Mouse (Mus musculus) heart, adult 2 months (tissue): ENCODE measurements around the gene Tmem41b. TPM values are rescaled to one million over a fixed set of nuclear protein-coding genes. Genes with fewer than 3 reads are reported as not detected.

ENCODE experiments used
- DNase-seq, 2 experiments: peaks; one replicate each; pipeline ENCODE4 v3.0.0; 2021
- H3K27ac ChIP-seq: fragments of 200-600 bp; 2 replicates; pipeline ENCODE4 v1.8.1; 2022
- H3K27me3 ChIP-seq: fragments of 200-500 bp; 2 replicates; pipeline ENCODE4 v1.6.1; 2012; ENCODE audit warnings: mild to moderate bottlenecking, low read length, inconsistent platforms, mixed read lengths; ENCODE audit not compliant: control insufficient read depth, insufficient read depth
- H3K36me3 ChIP-seq: fragments of 200-500 bp; 2 replicates; pipeline ENCODE4 v1.6.1; 2012; ENCODE audit warnings: low read length, inconsistent platforms; ENCODE audit not compliant: control insufficient read depth, insufficient read depth
- H3K4me1 ChIP-seq: fragments of 200-500 bp; 2 replicates; pipeline ENCODE4 v1.6.1; 2011; ENCODE audit warnings: low read length; ENCODE audit not compliant: control insufficient read depth, insufficient read depth
- H3K4me3 ChIP-seq: fragments of 200-600 bp; 2 replicates; pipeline ENCODE4 v1.8.1; 2022
- H3K79me2 ChIP-seq: fragments of 200-500 bp; replicated peaks from 2 replicates; pipeline ENCODE4 v1.6.1; 2012; ENCODE audit warnings: mild to moderate bottlenecking, inconsistent platforms, low read length, moderate library complexity, mixed read lengths; ENCODE audit not compliant: control insufficient read depth, insufficient read depth
- H3K9ac ChIP-seq: fragments of 200-500 bp; 2 replicates; pipeline ENCODE4 v1.6.1; 2012; ENCODE audit warnings: low read depth, mild to moderate bottlenecking, control low read depth, inconsistent platforms, low read length, mixed read lengths
- CTCF ChIP-seq: fragments of 200-600 bp; IDR thresholded peaks from 2 replicates; pipeline ENCODE4 v1.8.1; 2022; ENCODE audit warnings: antibody characterized with exemption, mild to moderate bottlenecking, moderate library complexity
- EP300 ChIP-seq: fragments of 200-500 bp; IDR thresholded peaks from 2 replicates; pipeline ENCODE4 v1.6.1; 2011; ENCODE audit warnings: low read depth, low read length, control low read depth; ENCODE audit not compliant: insufficient read depth
- POLR2A ChIP-seq: fragments of 200-500 bp; IDR thresholded peaks from 2 replicates; pipeline ENCODE4 v1.6.1; 2011; ENCODE audit warnings: mild to moderate bottlenecking, low read depth, low read length, control low read depth; ENCODE audit not compliant: insufficient read depth
- WGBS: fragments of 180-500 bp; shearing (Covaris S2); methylation state at CpG from one replicate; pipeline ENCODE4 v1.1.7; 2018; 5-methylcytosine and 5-hydroxymethylcytosine counted together
- intact Hi-C: fragments of 180-260 bp; cut with DNase I; formaldehyde crosslinking; loops from one replicate; pipeline ENCODE4 v1.15.1; 2025
- polyA plus RNA-seq: library from polyadenylated mRNA; depleted of rRNA; stranded (reverse); fragments of >200 nt; gene quantifications from 2 replicates; pipeline ENCODE4 v1.2.3, GENCODE M21; 2012
- total RNA-seq, 2 experiments: library from RNA; stranded (reverse); gene quantifications; 2 replicates each; pipeline ENCODE4 v1.2.3; 2021

The Tmem41b gene
- total and polyA plus RNA-seq, 3 experiments = 22.2 to 55.6 (median 51.1) TPM

DNA sequence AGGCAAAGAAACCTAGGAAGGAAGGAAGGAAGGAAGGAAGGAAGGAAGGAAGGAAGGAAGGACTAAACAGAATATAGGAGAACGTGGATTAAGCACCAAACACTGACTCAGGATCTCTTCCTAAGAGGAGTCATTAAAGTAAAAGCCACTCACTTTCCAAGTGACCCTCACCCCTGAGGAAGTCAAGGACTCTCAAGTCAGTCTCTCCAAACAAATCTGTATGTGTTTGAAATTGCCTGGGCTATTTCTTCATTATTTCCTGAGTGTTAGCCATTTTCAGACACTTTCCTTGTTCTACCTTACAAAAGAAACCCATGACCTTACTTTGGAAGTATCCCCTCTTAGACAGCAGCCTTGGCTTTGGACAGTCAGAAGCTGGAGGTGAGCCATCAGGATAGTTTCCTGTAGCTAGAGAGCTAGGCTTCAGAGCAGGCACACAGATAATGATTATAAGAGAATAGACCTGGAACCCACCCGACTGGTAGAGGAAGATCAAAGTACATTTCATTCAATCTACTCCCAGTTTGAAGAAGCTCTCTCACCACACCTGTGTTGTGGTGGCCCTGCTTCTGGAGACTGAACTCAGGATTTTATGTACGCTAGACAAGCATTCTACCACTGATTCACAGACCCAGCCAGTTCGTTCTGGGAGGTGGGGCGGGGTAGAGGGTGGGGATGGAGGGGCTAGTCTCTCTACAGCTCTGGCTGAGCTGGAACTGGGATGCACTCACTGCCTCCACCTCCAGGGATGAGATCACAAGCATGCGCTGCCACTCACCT lies 31.9 kb downstream of the Tmem41b start:
- peaks cover 16% of the 10 kb centered on the region for H3K79me2 ChIP-seq
- H3K27me3 ChIP-seq = no peaks in the 10 kb centered on the region
- H3K9ac ChIP-seq = no peak overlapping the region
- intact Hi-C loops = no loop called here
- TF ChIP-seq EP300 (no peak), CTCF (no peak), POLR2A (no peak)
- H3K4me3 ChIP-seq = no peak overlapping the region
- 48% methylated on average over 6 of the region's 6 CpGs for WGBS
- no peak overlapping the region for H3K27ac ChIP-seq
- DNase-seq = no peak
- H3K4me1 ChIP-seq = peaks cover 24% of the 10 kb centered on the region
- H3K36me3 ChIP-seq = peaks cover 36% of the 10 kb centered on the region

DNA sequence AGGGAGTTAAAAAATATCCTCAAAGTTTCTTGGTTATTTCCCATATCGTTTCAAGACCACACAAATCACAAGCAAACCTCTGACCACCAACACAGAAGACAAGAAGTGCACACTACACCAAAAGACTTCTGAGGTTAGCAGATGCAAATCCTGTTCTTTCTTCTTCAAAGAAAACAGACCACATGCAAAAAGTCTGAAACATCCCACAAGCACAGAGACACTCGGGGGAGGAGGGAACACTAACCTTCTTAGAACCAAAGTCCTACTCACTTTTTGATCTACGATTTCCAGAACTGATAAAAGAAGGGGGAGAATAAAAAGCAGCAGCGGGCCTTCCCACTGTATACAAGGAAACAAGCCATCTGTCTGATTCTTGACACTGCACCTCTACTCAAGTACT lies 35.4 kb downstream of the Tmem41b start:
- 66% methylated on average over 4 of the region's 4 CpGs for WGBS
- intact Hi-C loops = no loop called here
- H3K27ac ChIP-seq = no peak overlapping the region

DNA sequence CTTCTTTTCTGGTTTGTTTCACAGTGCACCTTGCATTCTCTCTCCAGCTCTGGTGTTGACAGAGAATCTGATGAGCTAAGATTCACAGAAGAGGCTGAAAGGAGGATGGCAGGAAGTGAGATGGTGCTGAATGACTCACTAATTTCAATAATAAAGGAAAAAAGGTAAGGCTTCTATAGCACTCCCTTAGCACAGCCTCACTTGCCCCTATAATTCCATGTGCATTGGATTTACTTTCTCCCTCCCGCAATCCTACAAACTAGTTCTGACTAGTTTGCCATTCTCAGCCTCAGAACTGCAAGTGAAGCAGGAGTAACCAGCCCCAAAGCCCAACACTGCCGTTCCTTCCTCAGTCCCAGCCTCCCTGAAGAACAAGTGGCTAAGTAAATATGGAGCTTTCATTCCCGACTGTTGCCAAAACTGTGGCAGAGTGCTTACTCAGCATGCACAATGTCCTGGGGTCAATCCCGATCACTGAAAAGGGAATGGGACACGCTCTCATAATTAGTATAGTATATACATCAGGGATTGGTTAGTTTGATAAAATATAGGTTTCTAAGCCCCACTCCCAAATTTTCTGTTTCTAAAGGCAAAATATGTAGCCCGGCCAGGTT lies 42.2 kb downstream of the Tmem41b start:
- H3K9ac ChIP-seq = no peak overlapping the region
- no peak for TF ChIP-seq EP300
- TF ChIP-seq POLR2A = no peak
- no peak for TF ChIP-seq CTCF
- H3K79me2 ChIP-seq = peaks cover 18% of the 10 kb centered on the region
- H3K4me3 ChIP-seq = no peak overlapping the region
- H3K36me3 ChIP-seq = no peaks in the 10 kb centered on the region; the same call in none of the 2 replicates
- H3K27ac ChIP-seq = no peak overlapping the region
- peaks cover 9% of the 10 kb centered on the region for H3K4me1 ChIP-seq
- no peak for DNase-seq
- intact Hi-C loops = no loop called here
- 55% methylated on average over 6 of the region's 6 CpGs for WGBS
- H3K27me3 ChIP-seq = no peaks in the 10 kb centered on the region

More for the DNA sequence above, 35.4 kb downstream of the Tmem41b start:
- H3K9ac ChIP-seq = no peak overlapping the region
- H3K4me3 ChIP-seq = no peak overlapping the region
- no peaks in the 10 kb centered on the region for H3K27me3 ChIP-seq
- H3K4me1 ChIP-seq = peaks cover 20% of the 10 kb centered on the region
- H3K79me2 ChIP-seq = peaks cover 21% of the 10 kb centered on the region
- peaks cover 21% of the 10 kb centered on the region for H3K36me3 ChIP-seq
- TF ChIP-seq CTCF (no peak), POLR2A (no peak), EP300 (no peak)
- DNase-seq = no peak

- Histone ChIP-seq H3K9ac (no peak overlapping the region), H3K36me3 (peaks cover 6% of the 10 kb centered on the region; the same call in 1 of the 2 replicates), H3K27me3 (no peaks in the 10 kb centered on the region), H3K4me1 (no peaks in the 10 kb centered on the region), H3K4me3 (no peak overlapping the region), H3K79me2 (no peaks in the 10 kb centered on the region), H3K27ac (no peak overlapping the region)
- intact Hi-C loops = no loop called here
- TF ChIP-seq POLR2A (no peak), EP300 (no peak), CTCF (peak; percentile 49)
- DNase-seq = no peak
Measured at GRCm38 (mm10) chr7:109929628-109930027, 57.1 kb downstream of the Tmem41b start.

DNA sequence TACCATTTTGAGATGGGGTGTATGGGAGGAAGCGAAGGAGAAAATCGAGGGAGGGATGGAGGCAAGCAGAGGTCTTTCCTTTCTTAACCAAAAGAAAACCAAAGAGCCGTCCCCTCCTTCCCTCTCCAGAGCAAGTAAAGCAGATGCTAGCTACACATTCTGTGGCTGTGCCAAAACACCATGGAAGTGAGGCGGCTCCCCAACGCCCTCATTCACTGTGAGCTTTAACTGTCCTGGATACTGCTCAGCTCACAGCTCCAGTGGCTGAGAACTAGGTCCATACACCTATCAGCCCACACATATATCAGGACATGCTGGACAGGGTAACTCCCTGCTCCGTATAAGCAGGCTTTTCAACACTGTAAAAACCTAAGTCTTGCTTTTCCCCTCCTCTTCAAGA lies 58.4 kb downstream of the Tmem41b start:
- Histone ChIP-seq H3K79me2 (no peaks in the 10 kb centered on the region), H3K27me3 (no peaks in the 10 kb centered on the region), H3K4me3 (no peak overlapping the region), H3K27ac (no peak overlapping the region), H3K36me3 (peaks cover 10% of the 10 kb centered on the region; the same call in 1 of the 2 replicates), H3K4me1 (no peaks in the 10 kb centered on the region; the same call in 1 of the 2 replicates), H3K9ac (no peak overlapping the region)
- intact Hi-C loops = no loop called here
- no peak for DNase-seq
- no peak for TF ChIP-seq EP300
- no peak for TF ChIP-seq POLR2A
- no peak for TF ChIP-seq CTCF
- whole genome bisulfite sequencing = 92% methylated on average over 6 of the region's 6 CpGs

DNA sequence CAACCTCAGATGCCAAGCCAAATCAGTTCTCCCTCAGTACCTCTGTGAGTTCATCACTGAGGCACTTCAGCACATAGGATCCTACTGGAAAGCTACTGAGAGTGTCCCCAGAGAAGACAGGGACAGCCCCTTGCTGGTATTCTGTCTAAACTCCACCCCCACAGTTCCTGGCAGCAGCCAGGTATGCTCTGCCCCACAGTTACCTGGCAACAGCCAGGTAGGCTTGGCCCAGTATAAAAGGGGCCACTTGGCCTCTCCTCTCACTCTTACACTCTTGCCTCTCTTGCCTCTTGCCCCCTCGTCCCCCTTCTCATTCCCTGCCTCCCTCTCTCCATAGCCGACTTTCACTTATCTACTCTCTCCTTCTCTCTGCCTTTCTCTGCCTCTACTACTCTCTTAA lies 61.8 kb downstream of the Tmem41b start:
- Histone ChIP-seq H3K4me1 (no peaks in the 10 kb centered on the region; the same call in 1 of the 2 replicates), H3K4me3 (no peak overlapping the region), H3K27me3 (no peaks in the 10 kb centered on the region), H3K27ac (no peak overlapping the region), H3K79me2 (no peaks in the 10 kb centered on the region), H3K9ac (no peak overlapping the region), H3K36me3 (peaks cover 4% of the 10 kb centered on the region; the same call in 1 of the 2 replicates)
- TF ChIP-seq CTCF (no peak), POLR2A (no peak), EP300 (no peak)
- WGBS = 78% methylated on average over 2 of the region's 2 CpGs
- intact Hi-C loops = no loop called here
- no peak for DNase-seq
